Mouse (Mus musculus): Measurements from ENCODE around the gene Sfxn2.

Sfxn2 gene

GRCm38 (mm10) chr19:46600371-46600770 lies 27.2 kb downstream of the Sfxn2 start:
- no peak for DNase-seq

- no peak for DNase-seq
Measured at GRCm38 (mm10) chr19:46601491-46601890, 28.3 kb downstream of the Sfxn2 start.

- DNase-seq, result no peak
Measured at GRCm38 (mm10) chr19:46602406-46602805, 29.2 kb downstream of the Sfxn2 start.

GRCm38 (mm10) chr19:46606718-46607117 lies 33.6 kb downstream of the Sfxn2 start:
- no peak for DNase-seq

- peak in 1 of 2 experiments; percentile 21 for DNase-seq
Measured at GRCm38 (mm10) chr19:46607424-46607823, 34.3 kb downstream of the Sfxn2 start.

- no peak for DNase-seq
Measured at GRCm38 (mm10) chr19:46608158-46608557, 35.0 kb downstream of the Sfxn2 start.

- DNase-seq, result no peak
Measured at GRCm38 (mm10) chr19:46616378-46616777, 43.2 kb downstream of the Sfxn2 start.

GRCm38 (mm10) chr19:46617361-46617760 lies 44.2 kb downstream of the Sfxn2 start:
- no peak for DNase-seq

GRCm38 (mm10) chr19:46618322-46618721 lies 45.2 kb downstream of the Sfxn2 start:
- DNase-seq, result no peak

- no peak for DNase-seq
Measured at GRCm38 (mm10) chr19:46619001-46619400, 45.8 kb downstream of the Sfxn2 start.

- no peak for DNase-seq
Measured at GRCm38 (mm10) chr19:46619518-46619917, 46.4 kb downstream of the Sfxn2 start.

GRCm38 (mm10) chr19:46620016-46620808 lies 47.0 kb downstream of the Sfxn2 start:
- DNase-seq, result no peak

GRCm38 (mm10) chr19:46621236-46622183 lies 48.3 kb downstream of the Sfxn2 start:
- no peak for DNase-seq

GRCm38 (mm10) chr19:46622659-46623193 lies 49.6 kb downstream of the Sfxn2 start:
- DNase-seq, result no peak

- DNase-seq, result no peak
Measured at GRCm38 (mm10) chr19:46623194-46623667, 50.1 kb downstream of the Sfxn2 start.

- no peak for DNase-seq
Measured at GRCm38 (mm10) chr19:46623790-46624772, 50.9 kb downstream of the Sfxn2 start.

- DNase-seq, result no peak
Measured at GRCm38 (mm10) chr19:46625015-46625414, 51.9 kb downstream of the Sfxn2 start.

- no peak for DNase-seq
Measured at GRCm38 (mm10) chr19:46625519-46625918, 52.4 kb downstream of the Sfxn2 start.

GRCm38 (mm10) chr19:46628403-46628802 lies 55.2 kb downstream of the Sfxn2 start:
- DNase-seq, result no peak

- DNase-seq, result no peak
Measured at GRCm38 (mm10) chr19:46629807-46630206, 56.6 kb downstream of the Sfxn2 start.

GRCm38 (mm10) chr19:46631637-46632036 lies 58.5 kb downstream of the Sfxn2 start:
- DNase-seq, result no peak

- no peak for DNase-seq
Measured at GRCm38 (mm10) chr19:46635766-46636165, 62.6 kb downstream of the Sfxn2 start.

All from B cell, adult 2 months (primary cell).